Mouse (Mus musculus) midbrain, postnatal 0 days (tissue): ENCODE data around the gene Mapk8. TPM values are rescaled to one million over a fixed set of nuclear protein-coding genes. Genes with fewer than 3 reads are reported as not detected.

Source experiments
- ATAC-seq: fragments of 200-750 bp; cut with Nextera tagmentation; 2 replicates; pipeline ENCODE4 v1.8.0; 2017; ENCODE audit warnings: moderate number of reproducible peaks, mild to moderate bottlenecking, moderate TSS enrichment, moderate library complexity; ENCODE audit not compliant: low FRiP score
- DNase-seq: peaks from one replicate; pipeline ENCODE4 v3.0.0-alpha.2; 2015; ENCODE audit warnings: low spot score
- H3K27ac ChIP-seq: fragments of 300-500 bp; sonication (generic); 2 replicates; pipeline ENCODE4 v1.5.1; 2014; ENCODE audit warnings: low read depth, mild to moderate bottlenecking, low read length, mixed read lengths
- H3K27me3 ChIP-seq: fragments of 300-500 bp; sonication (generic); 2 replicates; pipeline ENCODE4 v1.6.1; 2014; ENCODE audit warnings: low read length, control low read depth, mixed read lengths; ENCODE audit not compliant: insufficient read depth
- H3K36me3 ChIP-seq: fragments of 300-500 bp; sonication (generic); 2 replicates; pipeline ENCODE4 v1.6.1; 2014; ENCODE audit warnings: low read length, control low read depth, mixed read lengths; ENCODE audit not compliant: insufficient read depth
- H3K4me1 ChIP-seq: fragments of 300-500 bp; sonication (generic); 2 replicates; pipeline ENCODE4 v1.6.1; 2014; ENCODE audit warnings: mild to moderate bottlenecking, control low read depth, antibody characterized with exemption, low read length, mixed read lengths; ENCODE audit not compliant: insufficient read depth
- H3K4me2 ChIP-seq: fragments of 300-500 bp; sonication (generic); 2 replicates; pipeline ENCODE4 v1.6.1; 2014; ENCODE audit warnings: low read depth, mild to moderate bottlenecking, low read length, mixed read lengths; ENCODE audit not compliant: poor library complexity, severe bottlenecking
- H3K4me3 ChIP-seq: fragments of 300-500 bp; sonication (generic); 2 replicates; pipeline ENCODE4 v1.5.1; 2014; ENCODE audit warnings: low read depth, mild to moderate bottlenecking, low read length, moderate library complexity
- H3K9ac ChIP-seq: fragments of 300-500 bp; sonication (generic); replicated peaks from 2 replicates; pipeline ENCODE4 v1.6.1; 2014; ENCODE audit warnings: mild to moderate bottlenecking, low read length, moderate library complexity, mixed read lengths; ENCODE audit not compliant: poor library complexity, severe bottlenecking
- H3K9me3 ChIP-seq: fragments of 300-500 bp; sonication (generic); 2 replicates; pipeline ENCODE4 v1.6.1; 2016; ENCODE audit warnings: low read length, control low read depth
- CTCF ChIP-seq: IDR thresholded peaks from 2 replicates; pipeline ENCODE4 v1.5.1; 2016; ENCODE audit warnings: antibody characterized with exemption, mild to moderate bottlenecking
- WGBS: fragments of 180-500 bp; shearing (Covaris S2); extraction: QIAGEN DNeasy Blood & Tissue Kit; methylation state at CpG from one replicate; pipeline ENCODE4 v1.1.7; 2014; 5-methylcytosine and 5-hydroxymethylcytosine counted together
- polyA plus RNA-seq: library from polyadenylated mRNA; unstranded; fragments of >200 nt; fragmentation: Nextera tagmentation; extraction: Ambion mirVana; gene quantifications from 2 replicates; pipeline ENCODE4 v1.2.1, GENCODE M21; 2015
- total RNA-seq: library from RNA; depleted of rRNA; stranded (reverse); fragments of >200 nt; gene quantifications from 2 replicates; pipeline ENCODE4 v1.2.3, GENCODE M21; 2014

Mapk8 gene
- total and polyA plus RNA-seq, 2 experiments from 2014 or later, result 32.6 to 102 TPM

DNA sequence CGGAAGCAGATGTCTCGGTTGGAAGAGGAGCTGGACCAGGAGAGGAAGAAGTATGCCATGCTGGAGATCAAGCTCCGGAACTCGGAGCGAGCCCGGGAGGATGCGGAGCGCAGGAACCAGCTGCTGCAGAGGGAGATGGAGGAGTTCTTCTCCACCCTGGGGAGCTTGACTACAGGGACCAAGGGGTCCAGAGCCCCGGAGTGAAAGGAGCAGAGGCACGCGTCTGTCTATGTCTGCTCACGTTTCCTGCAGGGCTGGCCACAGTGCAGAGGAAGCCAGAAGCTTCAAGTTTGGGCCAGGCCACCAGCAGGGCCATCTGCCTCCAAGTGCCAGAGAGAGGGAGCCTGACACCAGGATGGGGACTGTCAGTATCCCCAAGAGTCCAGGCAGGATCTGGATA is 77.6 kb downstream of the Mapk8 start:
- no peak overlapping the region for H3K4me3 ChIP-seq
- no peaks in the 10 kb centered on the region for H3K27me3 ChIP-seq
- no peak for TF ChIP-seq CTCF
- H3K9me3 ChIP-seq, result no peaks in the 10 kb centered on the region
- 0 out of 2 replicates have a peak, but pooled peaks cover 3% of the 10 kb centered on the region for H3K4me1 ChIP-seq
- no peaks in the 10 kb centered on the region for H3K36me3 ChIP-seq
- DNase-seq (no peak), ATAC-seq (no peak)
- no peak overlapping the region for H3K9ac ChIP-seq
- no peak overlapping the region for H3K27ac ChIP-seq
- no peak overlapping the region for H3K4me2 ChIP-seq
- WGBS, result 88% methylated on average over 12 of the region's 12 CpGs

DNA sequence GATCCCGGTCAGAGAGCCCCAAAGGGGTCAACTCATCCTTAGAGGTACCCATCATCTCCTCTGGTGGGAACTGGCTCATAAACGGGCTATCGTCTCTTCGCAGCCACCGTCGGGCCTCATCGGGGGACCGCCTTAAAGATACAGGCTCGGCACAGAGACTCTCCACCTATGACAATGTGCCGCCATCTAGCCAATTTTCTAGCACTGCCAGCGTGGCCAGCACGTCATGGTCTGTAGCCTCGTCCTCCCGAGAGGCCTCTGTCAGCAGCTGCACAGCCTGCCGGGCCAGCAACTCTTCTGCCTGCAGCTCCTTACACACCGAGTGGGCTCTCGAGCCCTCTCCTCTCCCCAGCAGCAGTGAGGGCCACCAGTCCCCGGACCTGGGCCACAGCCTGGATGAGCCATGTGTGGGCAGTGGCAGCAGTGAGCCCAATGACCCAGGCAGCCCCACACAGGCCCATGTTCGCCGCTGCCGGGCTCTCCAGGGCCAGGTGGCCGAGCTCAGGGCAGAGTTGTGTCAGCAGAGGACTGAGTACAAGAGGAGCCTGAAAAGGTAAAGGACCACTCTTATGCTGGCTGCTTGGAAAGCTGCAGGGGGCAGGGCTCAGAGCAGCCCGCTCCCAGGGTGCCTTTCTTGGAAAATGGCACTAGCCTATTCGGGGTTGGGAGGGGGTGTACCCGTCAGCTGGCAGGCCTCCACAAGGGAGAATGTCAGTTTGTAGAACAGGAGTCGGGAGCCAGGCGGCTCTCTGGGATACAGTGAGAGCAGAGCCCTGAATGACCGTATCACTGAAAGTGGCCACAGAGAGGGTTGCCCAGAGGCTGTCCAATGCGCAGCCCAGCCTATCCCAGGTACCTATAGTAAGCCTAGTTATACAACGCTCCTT is 79.8 kb downstream of the Mapk8 start:
- DNase-seq (peak; percentile 36), ATAC-seq (no peak)
- TF ChIP-seq CTCF, result no peak
- Histone ChIP-seq H3K27ac (no peak overlapping the region), H3K36me3 (no peaks in the 10 kb centered on the region), H3K9me3 (no peaks in the 10 kb centered on the region), H3K4me3 (no peak overlapping the region), H3K4me1 (0 out of 2 replicates have a peak, but pooled peaks cover 3% of the 10 kb centered on the region), H3K4me2 (no peak overlapping the region), H3K9ac (no peak overlapping the region), H3K27me3 (no peaks in the 10 kb centered on the region; the same call in 1 of the 2 replicates)
- 69% methylated on average over 30 of the region's 30 CpGs for WGBS

DNA sequence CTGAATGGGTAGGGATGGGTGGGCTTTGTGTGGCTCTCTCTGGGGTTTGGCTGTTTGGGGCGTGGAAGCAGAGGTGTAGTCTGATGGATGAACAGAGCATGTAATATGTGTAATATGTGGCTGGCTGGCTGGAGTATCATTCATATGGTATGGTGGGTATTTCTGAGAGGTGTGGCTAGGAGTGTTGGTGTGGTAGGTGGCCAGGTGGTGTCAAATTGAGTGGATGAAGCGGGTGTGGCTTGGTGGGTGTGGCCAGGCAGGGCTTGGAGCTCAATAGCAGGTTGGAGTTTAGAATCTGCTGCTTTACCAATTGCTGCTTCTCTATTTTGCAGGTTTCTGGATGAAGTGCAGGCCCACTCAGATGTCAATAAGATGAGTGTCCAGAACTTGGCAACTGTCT is 82.9 kb downstream of the Mapk8 start:
- no peak overlapping the region for H3K4me3 ChIP-seq
- DNase-seq (no peak), ATAC-seq (no peak)
- no peak overlapping the region for H3K4me2 ChIP-seq
- 97% methylated on average over 2 of the region's 2 CpGs for WGBS
- no peak overlapping the region for H3K9ac ChIP-seq
- TF ChIP-seq CTCF, result no peak
- H3K36me3 ChIP-seq, result no peaks in the 10 kb centered on the region
- H3K27me3 ChIP-seq, result no peaks in the 10 kb centered on the region; the same call in 1 of the 2 replicates
- H3K27ac ChIP-seq, result no peak overlapping the region
- 0 out of 2 replicates have a peak, but pooled peaks cover 3% of the 10 kb centered on the region for H3K4me1 ChIP-seq
- no peaks in the 10 kb centered on the region for H3K9me3 ChIP-seq

DNA sequence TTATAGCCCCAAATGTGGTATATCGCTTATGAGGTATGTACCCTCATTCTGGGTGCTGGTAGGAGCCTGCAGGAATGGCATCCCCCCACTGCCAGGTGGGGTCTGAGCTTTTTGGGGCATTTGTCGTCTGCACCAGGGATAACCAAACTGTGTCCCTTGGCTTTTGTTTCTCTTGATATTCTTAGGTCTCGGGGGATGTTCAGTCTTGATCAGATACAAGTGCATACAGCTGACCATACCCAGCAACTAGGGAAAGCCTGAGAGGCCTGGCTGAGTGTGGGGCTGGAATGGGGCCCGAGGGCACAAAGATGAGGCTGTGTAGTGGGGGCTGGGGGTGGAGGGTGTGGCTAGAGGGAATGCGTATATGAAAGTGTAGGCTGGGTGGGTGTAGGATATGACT is 83.3 kb downstream of the Mapk8 start:
- H3K27ac ChIP-seq, result no peak overlapping the region

DNA sequence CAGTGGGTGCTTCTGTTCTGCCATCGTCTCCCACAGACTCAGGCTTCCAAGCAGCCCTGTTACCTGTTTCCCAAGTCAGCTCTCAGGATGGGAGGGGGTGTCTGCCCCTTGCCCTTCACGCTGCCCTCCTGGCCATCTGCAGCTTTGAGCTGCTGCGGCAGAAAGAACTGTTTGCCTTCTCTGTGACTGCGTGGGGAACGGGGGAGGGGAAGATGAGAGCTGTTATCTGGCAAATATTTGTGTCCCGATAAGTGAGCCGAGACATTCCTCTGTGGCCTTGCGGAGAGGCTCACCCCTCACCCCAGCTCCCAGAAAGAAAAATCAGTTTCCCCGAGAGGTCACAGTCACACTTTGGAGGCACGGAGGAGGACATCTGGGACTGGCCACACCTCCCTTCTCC is 84.2 kb downstream of the Mapk8 start:
- DNase-seq (no peak), ATAC-seq (no peak)
- Histone ChIP-seq H3K4me3 (no peak overlapping the region), H3K9me3 (no peaks in the 10 kb centered on the region), H3K4me1 (0 out of 2 replicates have a peak, but pooled peaks cover 3% of the 10 kb centered on the region), H3K36me3 (no peaks in the 10 kb centered on the region), H3K9ac (no peak overlapping the region), H3K27ac (no peak overlapping the region), H3K27me3 (no peaks in the 10 kb centered on the region; the same call in 1 of the 2 replicates), H3K4me2 (no peak overlapping the region)
- no peak for TF ChIP-seq CTCF
- 47% methylated on average over 10 of the region's 10 CpGs for WGBS

More for the DNA sequence above, 83.3 kb downstream of the Mapk8 start:
- no peaks in the 10 kb centered on the region; the same call in 1 of the 2 replicates for H3K27me3 ChIP-seq
- DNase-seq (no peak), ATAC-seq (no peak)
- no peak overlapping the region for H3K4me2 ChIP-seq
- no peaks in the 10 kb centered on the region for H3K36me3 ChIP-seq
- H3K9ac ChIP-seq, result no peak overlapping the region
- no peaks in the 10 kb centered on the region for H3K9me3 ChIP-seq
- H3K4me3 ChIP-seq, result no peak overlapping the region
- no peak for TF ChIP-seq CTCF
- 92% methylated on average over 5 of the region's 5 CpGs for WGBS
- H3K4me1 ChIP-seq, result 0 out of 2 replicates have a peak, but pooled peaks cover 3% of the 10 kb centered on the region

DNA sequence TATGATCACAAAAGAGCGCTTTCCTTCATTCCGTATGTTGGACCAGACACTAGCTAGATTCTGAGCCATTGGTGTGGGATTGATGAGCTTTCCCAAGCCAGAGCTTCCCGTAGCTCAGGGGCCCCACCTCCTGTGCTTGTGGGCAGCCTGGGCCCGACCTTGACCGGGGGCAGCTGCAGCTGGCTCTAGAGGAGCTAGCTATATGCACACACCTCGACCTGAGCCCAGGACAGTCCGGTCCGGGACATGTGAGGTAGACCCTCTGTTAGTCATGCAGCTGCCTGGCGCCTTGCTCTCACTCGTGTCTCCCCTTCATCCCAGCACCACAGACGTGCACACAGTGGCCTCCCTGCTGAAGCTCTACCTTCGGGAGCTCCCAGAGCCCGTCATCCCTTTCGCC is 84.8 kb downstream of the Mapk8 start:
- no peak for TF ChIP-seq CTCF
- 68% methylated on average over 14 of the region's 14 CpGs for WGBS
- Histone ChIP-seq H3K4me2 (no peak overlapping the region), H3K4me3 (no peak overlapping the region), H3K9me3 (no peaks in the 10 kb centered on the region), H3K27me3 (no peaks in the 10 kb centered on the region; the same call in 1 of the 2 replicates), H3K36me3 (no peaks in the 10 kb centered on the region), H3K9ac (no peak overlapping the region), H3K27ac (no peak overlapping the region), H3K4me1 (0 out of 2 replicates have a peak, but pooled peaks cover 2% of the 10 kb centered on the region)
- ATAC-seq (no peak), DNase-seq (no peak)
